Mouse (Mus musculus) hindbrain, embryonic 15.5 days (tissue): ENCODE data around the gene Zmym4. TPM values are rescaled to one million over a fixed set of nuclear protein-coding genes. Genes with fewer than 3 reads are reported as not detected.
"Not testable (repeated sequence)": the region's sequence is repeated elsewhere in the genome, so short reads cannot be mapped to it uniquely, and the experiment has no call there.

Experiments used
- ATAC-seq: fragments of 200-750 bp; cut with Nextera tagmentation; 2 replicates; pipeline ENCODE4 v1.8.0; 2017; ENCODE audit warnings: low read depth, moderate number of reproducible peaks, moderate TSS enrichment; ENCODE audit not compliant: low FRiP score
- H3K27ac ChIP-seq: fragments of 300-500 bp; sonication (generic); replicated peaks from 2 replicates; pipeline ENCODE4 v1.5.1; 2015; ENCODE audit warnings: mild to moderate bottlenecking, inconsistent platforms
- H3K27me3 ChIP-seq: fragments of 300-500 bp; sonication (generic); 2 replicates; pipeline ENCODE4 v1.6.1; 2015; ENCODE audit warnings: control low read depth, inconsistent platforms
- H3K36me3 ChIP-seq: fragments of 300-500 bp; sonication (generic); 2 replicates; pipeline ENCODE4 v1.6.1; 2015; ENCODE audit warnings: control low read depth, inconsistent platforms
- H3K4me1 ChIP-seq: fragments of 300-500 bp; sonication (generic); replicated peaks from 2 replicates; pipeline ENCODE4 v1.6.1; 2015; ENCODE audit warnings: control low read depth, inconsistent platforms
- H3K4me2 ChIP-seq: fragments of 300-500 bp; sonication (generic); 2 replicates; pipeline ENCODE4 v1.6.1; 2015; ENCODE audit warnings: moderate library complexity, mild to moderate bottlenecking, inconsistent platforms
- H3K4me3 ChIP-seq: fragments of 300-500 bp; sonication (generic); 2 replicates; pipeline ENCODE4 v1.5.1; 2015; ENCODE audit warnings: mild to moderate bottlenecking, inconsistent platforms
- H3K9ac ChIP-seq: fragments of 300-500 bp; sonication (generic); 2 replicates; pipeline ENCODE4 v1.6.1; 2015; ENCODE audit warnings: inconsistent platforms
- H3K9me3 ChIP-seq: fragments of 300-500 bp; sonication (generic); 2 replicates; pipeline ENCODE4 v1.6.1; 2016; ENCODE audit warnings: control low read depth, inconsistent platforms
- WGBS: fragments of 180-500 bp; shearing (Covaris S2); methylation state at CpG from one replicate; pipeline ENCODE4 v1.1.7; 2015; 5-methylcytosine and 5-hydroxymethylcytosine counted together
- polyA plus RNA-seq: library from polyadenylated mRNA; unstranded; fragments of >200 nt; fragmentation: Nextera tagmentation; extraction: Ambion mirVana; gene quantifications from 2 replicates; pipeline ENCODE4 v1.2.1, GENCODE M21; 2015

Zmym4 gene
- polyA plus RNA-seq, 1 experiment from 2014 or later: 25.4 TPM

DNA sequence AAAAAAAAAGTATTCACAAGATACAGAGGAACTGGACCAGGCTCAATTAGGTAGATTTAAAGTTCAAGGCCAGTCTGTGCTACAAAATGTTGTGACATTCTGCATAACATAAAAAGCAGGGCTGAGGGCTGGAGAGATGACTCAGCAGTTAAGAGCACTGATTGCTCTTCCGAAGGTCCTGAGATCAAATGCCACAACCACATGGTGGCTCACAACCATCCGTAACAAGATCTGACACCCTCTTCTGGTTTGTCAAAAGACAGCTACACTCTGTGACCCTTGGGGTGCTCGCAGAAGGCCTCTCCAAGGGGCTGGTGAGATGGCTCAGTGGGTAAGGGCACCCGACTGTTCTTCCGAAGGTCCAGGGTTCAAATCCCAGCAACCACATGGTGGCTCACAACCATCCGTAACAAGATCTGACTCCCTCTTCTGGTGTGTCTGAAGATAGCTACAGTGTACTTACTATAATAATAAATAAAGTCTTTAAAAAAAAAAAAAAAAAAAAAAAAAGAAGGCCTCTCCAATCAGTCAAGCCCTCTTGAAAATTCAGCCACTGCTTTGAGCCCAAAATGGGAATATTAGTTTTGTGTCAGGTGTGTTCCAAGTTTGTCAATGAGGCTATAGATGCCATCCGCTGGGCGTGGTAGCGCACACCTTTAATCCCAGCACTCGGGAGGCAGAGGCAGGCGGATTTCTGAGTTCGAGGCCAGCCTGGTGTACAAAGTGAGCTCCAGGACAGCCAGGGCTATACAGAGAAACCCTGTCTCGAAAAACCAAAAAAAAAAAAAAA, 16.0 kb upstream of the Zmym4 start:
- H3K4me1 ChIP-seq, H3K27ac ChIP-seq, H3K9ac ChIP-seq, ATAC-seq, H3K36me3 ChIP-seq, H3K9me3 ChIP-seq, H3K4me2 ChIP-seq, H3K27me3 ChIP-seq, H3K4me3 ChIP-seq: not testable (repeated sequence)
- 87% methylated on average over 13 of the region's 13 CpGs for WGBS

DNA sequence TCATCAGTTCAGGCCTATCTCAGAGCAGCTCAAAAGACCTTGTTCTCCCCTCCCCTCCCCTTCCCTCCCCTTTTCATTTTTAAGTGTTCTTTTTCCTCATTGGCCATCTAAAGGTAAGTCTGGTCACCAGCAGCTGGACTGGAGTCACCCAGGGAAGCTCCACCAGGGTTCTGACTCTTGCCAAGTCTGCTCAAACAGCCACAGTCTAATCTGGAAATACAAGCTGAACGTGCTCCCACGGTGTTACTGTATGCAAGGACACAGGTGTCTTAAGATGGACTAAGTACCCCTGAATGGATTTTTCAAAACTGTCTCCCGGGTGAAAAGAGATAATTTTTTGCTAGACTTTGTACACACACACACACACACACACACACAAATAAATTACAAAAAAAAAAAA, 15.4 kb upstream of the Zmym4 start:
- Histone ChIP-seq H3K36me3 (no peaks in the 10 kb centered on the region), H3K9ac (no peak overlapping the region), H3K9me3 (no peaks in the 10 kb centered on the region), H3K27me3 (no peaks in the 10 kb centered on the region), H3K4me1 (no peaks in the 10 kb centered on the region), H3K4me3 (no peak overlapping the region), H3K4me2 (no peak overlapping the region), H3K27ac (no peak overlapping the region)
- 80% methylated on average over 3 of the region's 3 CpGs for WGBS
- no peak for ATAC-seq

- H3K4me2 ChIP-seq: no peak overlapping the region
- no peak overlapping the region for H3K9ac ChIP-seq
- no peak for ATAC-seq
- no peaks in the 10 kb centered on the region for H3K36me3 ChIP-seq
- no peaks in the 10 kb centered on the region for H3K4me1 ChIP-seq
- H3K9me3 ChIP-seq: no peaks in the 10 kb centered on the region
- 85% methylated on average over 3 of the region's 3 CpGs for WGBS
- no peak overlapping the region for H3K27ac ChIP-seq
- no peaks in the 10 kb centered on the region for H3K27me3 ChIP-seq
- no peak overlapping the region for H3K4me3 ChIP-seq
Observed at GRCm38 (mm10) chr4:126978706-126979105, 10.8 kb upstream of the Zmym4 start.

DNA sequence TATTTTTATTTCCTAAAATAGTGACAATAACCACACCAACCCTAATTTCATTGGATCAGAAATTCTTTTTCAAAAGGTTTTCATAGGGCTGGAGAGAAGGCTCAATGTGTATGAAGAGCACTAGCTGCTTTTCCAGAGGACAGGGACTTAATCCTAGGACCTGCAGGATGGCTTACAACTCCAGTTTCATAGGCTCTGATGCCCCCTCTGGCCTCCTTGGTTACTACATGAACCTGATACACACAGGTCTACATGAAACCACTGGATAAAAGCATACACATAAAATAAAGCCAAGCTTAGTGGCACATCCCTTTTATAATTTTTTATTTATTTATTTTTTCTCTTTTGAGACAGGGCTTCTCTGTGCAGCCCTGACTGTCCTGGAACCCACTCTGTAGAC, 9.5 kb upstream of the Zmym4 start:
- no peak overlapping the region for H3K4me3 ChIP-seq
- H3K27ac ChIP-seq: no peak overlapping the region
- no peaks in the 10 kb centered on the region for H3K9me3 ChIP-seq
- no peak overlapping the region for H3K9ac ChIP-seq
- H3K36me3 ChIP-seq: no peaks in the 10 kb centered on the region
- H3K4me1 ChIP-seq: no peaks in the 10 kb centered on the region
- H3K27me3 ChIP-seq: no peaks in the 10 kb centered on the region
- ATAC-seq: no peak
- H3K4me2 ChIP-seq: no peak overlapping the region

GRCm38 (mm10) chr4:126967241-126967863, 583 bp downstream of the Zmym4 start:
- Histone ChIP-seq H3K9ac (peak overlapping the region; percentile 99), H3K4me2 (peak overlapping the region; percentile 86), H3K27me3 (no peaks in the 10 kb centered on the region), H3K36me3 (no peaks in the 10 kb centered on the region), H3K4me1 (peaks cover 18% of the 10 kb centered on the region), H3K27ac (peak overlapping the region; percentile 100), H3K4me3 (peak overlapping the region; percentile 98), H3K9me3 (no peaks in the 10 kb centered on the region)
- ATAC-seq: peak; percentile 23; the same call in 1 of the 2 replicates
- 3% methylated on average over 28 of the region's 53 CpGs for WGBS

- Histone ChIP-seq H3K4me2 (no peak overlapping the region), H3K36me3 (no peaks in the 10 kb centered on the region), H3K4me1 (peaks cover 32% of the 10 kb centered on the region), H3K9ac (no peak overlapping the region), H3K9me3 (no peaks in the 10 kb centered on the region), H3K27ac (no peak overlapping the region), H3K27me3 (no peaks in the 10 kb centered on the region), H3K4me3 (no peak overlapping the region)
- ATAC-seq: no peak
Observed at GRCm38 (mm10) chr4:126958682-126959081, 9.3 kb downstream of the Zmym4 start.

DNA sequence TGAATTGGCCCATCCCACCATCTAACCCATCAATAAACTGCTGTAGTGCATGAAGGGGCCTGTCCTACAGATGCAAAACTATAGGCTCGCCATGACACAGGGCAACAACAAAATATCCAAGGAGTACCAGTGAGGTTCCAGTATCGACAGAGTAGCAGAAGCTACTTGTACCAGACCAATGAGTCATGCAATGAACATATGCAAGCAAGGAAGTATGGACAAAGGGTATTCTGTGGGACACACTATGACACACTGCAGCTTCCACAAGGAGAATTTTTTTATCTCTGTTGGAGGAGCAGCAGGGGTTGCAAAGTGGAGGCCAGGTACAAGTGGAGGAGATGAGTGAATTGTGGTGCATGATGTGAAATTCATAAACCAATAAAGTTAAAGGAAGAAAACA, 9.7 kb downstream of the Zmym4 start:
- Histone ChIP-seq H3K4me2 (no peak overlapping the region), H3K9me3 (no peaks in the 10 kb centered on the region), H3K27ac (no peak overlapping the region), H3K4me3 (no peak overlapping the region), H3K4me1 (peaks cover 32% of the 10 kb centered on the region), H3K36me3 (no peaks in the 10 kb centered on the region), H3K9ac (no peak overlapping the region), H3K27me3 (no peaks in the 10 kb centered on the region)
- WGBS: 89% methylated on average over 2 of the region's 2 CpGs
- no peak for ATAC-seq

DNA sequence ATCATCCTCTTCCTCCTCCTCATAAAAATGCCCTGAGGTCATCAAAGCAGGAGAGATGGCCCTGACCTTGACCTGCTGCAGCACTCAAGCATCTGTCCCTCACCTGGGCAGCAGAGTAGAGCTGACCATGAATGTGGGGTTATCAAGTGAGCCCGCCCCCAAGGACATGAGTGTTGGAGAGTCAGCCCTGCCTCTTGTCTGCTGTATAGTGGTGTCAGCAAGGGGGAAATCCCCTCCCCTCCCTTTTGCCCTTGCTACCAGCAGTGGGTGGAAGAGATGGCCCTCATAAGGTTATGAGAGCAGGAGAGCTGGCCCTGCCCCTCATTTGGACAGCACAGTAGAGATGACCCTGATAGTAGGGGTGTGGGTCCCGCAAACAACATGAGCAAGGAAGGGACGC, 10.5 kb downstream of the Zmym4 start:
- Histone ChIP-seq H3K9me3 (no peaks in the 10 kb centered on the region), H3K27ac (no peak overlapping the region), H3K4me3 (no peak overlapping the region), H3K4me1 (peaks cover 32% of the 10 kb centered on the region), H3K36me3 (no peaks in the 10 kb centered on the region), H3K9ac (no peak overlapping the region), H3K4me2 (no peak overlapping the region), H3K27me3 (no peaks in the 10 kb centered on the region)
- WGBS: 99% methylated on average over 3 of the region's 3 CpGs
- ATAC-seq: peak; percentile 48; the same call in 1 of the 2 replicates

GRCm38 (mm10) chr4:126950801-126951200, 17.1 kb downstream of the Zmym4 start:
- H3K4me3 ChIP-seq, H3K4me2 ChIP-seq, H3K27me3 ChIP-seq, H3K36me3 ChIP-seq, H3K4me1 ChIP-seq, H3K27ac ChIP-seq, ATAC-seq, H3K9ac ChIP-seq, H3K9me3 ChIP-seq: not testable (repeated sequence)
- WGBS: 87% methylated on average over 4 of the region's 4 CpGs

DNA sequence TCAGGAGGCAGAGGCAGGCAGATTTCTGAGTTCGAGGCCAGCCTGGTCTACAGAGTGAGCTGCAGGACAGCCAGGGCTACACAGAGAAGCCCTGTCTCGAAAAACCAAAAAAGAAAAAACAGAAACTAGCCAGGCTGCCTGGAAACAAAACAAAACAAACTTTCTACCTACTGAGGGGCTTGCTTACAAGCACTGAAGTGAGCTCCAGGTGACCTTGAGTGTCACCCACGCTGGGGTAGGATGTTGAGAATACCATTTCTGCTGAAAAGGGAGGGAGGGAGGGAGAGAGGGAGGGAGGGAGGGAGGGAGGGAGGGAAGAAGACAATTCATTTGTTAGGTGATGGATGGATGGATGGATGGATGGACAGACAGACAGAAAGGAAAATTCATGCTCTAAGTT, 24.5 kb downstream of the Zmym4 start:
- H3K4me3 ChIP-seq: no peak overlapping the region
- no peak overlapping the region for H3K4me2 ChIP-seq
- no peak overlapping the region for H3K9ac ChIP-seq
- H3K4me1 ChIP-seq: no peaks in the 10 kb centered on the region
- H3K27ac ChIP-seq: no peak overlapping the region
- WGBS: 100% methylated on average over 3 of the region's 3 CpGs
- H3K36me3 ChIP-seq: 0 out of 2 replicates have a peak, but pooled peaks cover 7% of the 10 kb centered on the region
- no peak for ATAC-seq
- H3K27me3 ChIP-seq: no peaks in the 10 kb centered on the region
- no peaks in the 10 kb centered on the region for H3K9me3 ChIP-seq

DNA sequence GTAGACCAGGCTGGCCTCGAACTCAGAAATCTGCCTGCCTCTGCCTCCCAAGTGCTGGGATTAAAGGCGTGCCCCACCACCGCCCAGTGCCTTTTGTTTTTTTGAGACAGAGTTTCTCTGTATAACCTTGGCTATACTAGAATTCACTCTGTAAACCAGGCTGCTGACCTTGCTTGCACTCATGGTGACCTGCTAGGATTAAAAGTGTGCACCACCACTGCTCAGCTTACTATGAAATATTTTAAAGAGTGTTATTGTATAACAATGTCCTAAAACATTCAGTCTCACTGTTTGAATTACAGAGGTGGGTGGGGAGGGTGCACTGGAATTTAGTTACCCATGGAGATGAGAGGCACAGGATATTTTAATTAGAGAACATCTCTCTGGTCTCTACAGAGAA, 25.1 kb downstream of the Zmym4 start:
- H3K4me1 ChIP-seq: no peaks in the 10 kb centered on the region
- WGBS: 98% methylated on average over 3 of the region's 3 CpGs
- H3K27ac ChIP-seq: no peak overlapping the region
- no peaks in the 10 kb centered on the region for H3K9me3 ChIP-seq
- no peak for ATAC-seq
- H3K9ac ChIP-seq: no peak overlapping the region
- H3K27me3 ChIP-seq: no peaks in the 10 kb centered on the region
- no peak overlapping the region for H3K4me3 ChIP-seq
- H3K4me2 ChIP-seq: no peak overlapping the region
- H3K36me3 ChIP-seq: 0 out of 2 replicates have a peak, but pooled peaks cover 11% of the 10 kb centered on the region

DNA sequence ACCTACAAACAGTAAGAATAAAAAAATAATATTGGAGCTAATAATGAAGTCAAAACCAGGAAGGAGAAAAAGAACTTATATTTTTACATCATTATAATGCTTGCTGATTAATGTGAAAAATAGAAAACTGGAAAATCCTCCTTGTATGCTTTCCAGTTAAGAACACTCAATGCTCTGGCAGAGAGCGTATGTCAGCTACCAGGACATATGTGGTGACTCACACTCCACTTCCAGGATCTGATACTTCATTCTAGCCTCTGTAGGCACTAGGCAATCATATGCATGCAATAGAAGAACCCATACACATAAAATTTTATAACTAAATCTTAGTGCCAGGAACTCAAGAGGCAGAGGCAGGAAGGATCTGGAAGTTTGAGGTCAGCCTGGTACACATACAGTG, 40.2 kb downstream of the Zmym4 start:
- Histone ChIP-seq H3K27ac (no peak overlapping the region), H3K9me3 (no peaks in the 10 kb centered on the region), H3K36me3 (peaks cover 15% of the 10 kb centered on the region), H3K4me2 (no peak overlapping the region), H3K4me1 (no peaks in the 10 kb centered on the region), H3K27me3 (no peaks in the 10 kb centered on the region), H3K4me3 (no peak overlapping the region), H3K9ac (no peak overlapping the region)
- whole genome bisulfite sequencing: 97% methylated on average over 1 of the region's 1 CpGs
- ATAC-seq: no peak
